ENCODE assay signal across 8 mouse cellular contexts in genomic region chr8:104535378-104535777, GRCm38 (mm10). TPM values are rescaled to one million over a fixed set of nuclear protein-coding genes. Genes with fewer than 3 reads are reported as not detected.
DNase-seq lines count a peak whose midpoint lies in the region; ATAC-seq lines count a peak whose summit lies in the region.

No protein-coding gene starts in this region.

- peak overlapping the region; percentile 55; the same call in 1 of the 2 replicates for H3K4me2 ChIP-seq in kidney, embryonic 14.5 days (replicated peaks; ENCODE audit: low read depth, low read length)

- H3K27ac ChIP-seq in kidney, embryonic 14.5 days (ENCODE audit: low read depth, low read length): no peak overlapping the region
- H3K27ac ChIP-seq in hindbrain, embryonic 10.5 days: no peak overlapping the region
- H3K27ac ChIP-seq in midbrain, embryonic 10.5 days (replicated peaks): no peak overlapping the region

- H3K4me1 ChIP-seq in kidney, embryonic 14.5 days (ENCODE audit: control insufficient read depth, insufficient read depth, low read length): peaks cover 7% of the 10 kb centered on the region; the same call in 1 of the 2 replicates
- H3K4me1 ChIP-seq in hindbrain, embryonic 10.5 days (replicated peaks): peaks cover 28% of the 10 kb centered on the region
- peaks cover 27% of the 10 kb centered on the region for H3K4me1 ChIP-seq in midbrain, embryonic 10.5 days

- no peak for ATAC-seq in kidney, embryonic 14.5 days (ENCODE audit: low FRiP score, low TSS enrichment)
- ATAC-seq in megakaryocyte-erythroid progenitor cell, adult 5-6 weeks (replicated peaks; ENCODE audit: low FRiP score, low TSS enrichment, poor library complexity, severe bottlenecking): no peak; the same call in 1 of the 2 replicates

- H3K27me3 ChIP-seq in kidney, embryonic 14.5 days (ENCODE audit: control insufficient read depth, insufficient read depth, low read length): peaks cover 15% of the 10 kb centered on the region
- peaks cover 36% of the 10 kb centered on the region for H3K27me3 ChIP-seq in hindbrain, embryonic 10.5 days (ENCODE audit: insufficient read depth, poor library complexity, severe bottlenecking)
- peaks cover 41% of the 10 kb centered on the region for H3K27me3 ChIP-seq in midbrain, embryonic 10.5 days (ENCODE audit: low read depth, poor library complexity, severe bottlenecking)

- DNase-seq in kidney, adult 8-10 months: no peak
- peak; percentile 23 for DNase-seq in adipocyte (ENCODE audit: low spot score)
- no peak for DNase-seq in hindbrain, embryonic 10.5 days (ENCODE audit: low spot score)
- DNase-seq in midbrain, embryonic 10.5 days (ENCODE audit: low spot score): no peak
- no peak for DNase-seq in left cerebral cortex, adult 9 months (ENCODE audit: low spot score in 2 of 2)
- DNase-seq in adrenal gland, postnatal 25 days: no peak

- 34% methylated on average over 7 of the region's 7 CpGs for WGBS in kidney, embryonic 14.5 days
- 38% methylated on average over 7 of the region's 7 CpGs for WGBS in hindbrain, embryonic 10.5 days
- 43% methylated on average over 7 of the region's 7 CpGs for WGBS in midbrain, embryonic 10.5 days

- peak overlapping the region; percentile 90; the same call in 1 of the 2 replicates for H3K4me3 ChIP-seq in kidney, embryonic 14.5 days (ENCODE audit: low read length)
- H3K4me3 ChIP-seq in hindbrain, embryonic 10.5 days: peak overlapping the region; percentile 93; the same call in 1 of the 2 replicates
- peak overlapping the region; percentile 96 for H3K4me3 ChIP-seq in midbrain, embryonic 10.5 days

- H3K36me3 ChIP-seq in kidney, embryonic 14.5 days (ENCODE audit: control insufficient read depth, insufficient read depth, low read length): peaks cover under 1% of the 10 kb centered on the region; the same call in 1 of the 2 replicates
- H3K36me3 ChIP-seq in hindbrain, embryonic 10.5 days: peaks cover 13% of the 10 kb centered on the region
- peaks cover 13% of the 10 kb centered on the region for H3K36me3 ChIP-seq in midbrain, embryonic 10.5 days

- H3K9me3 ChIP-seq in kidney, embryonic 14.5 days (ENCODE audit: control insufficient read depth, low read length): no peaks in the 10 kb centered on the region
- no peaks in the 10 kb centered on the region for H3K9me3 ChIP-seq in hindbrain, embryonic 10.5 days
- no peaks in the 10 kb centered on the region for H3K9me3 ChIP-seq in midbrain, embryonic 10.5 days (replicated peaks)

- H3K9ac ChIP-seq in kidney, embryonic 14.5 days (ENCODE audit: low read depth, low read length): no peak overlapping the region

RNA-seq across cellular contexts. Expression of gene Car7, which starts 0.9 kb away (rescaled TPM):
- 1.3 and 1.8 TPM in 2 replicates for polyA plus RNA-seq in kidney, embryonic 14.5 days (2014; fragmentation: Nextera tagmentation; extraction: Ambion mirVana)
- polyA plus RNA-seq in hindbrain, embryonic 10.5 days (2016; fragmentation: Nextera tagmentation; extraction: Ambion mirVana): 0.90 and 1.4 TPM in 2 replicates
- 0.86 and 1.2 TPM in 2 replicates for polyA plus RNA-seq in midbrain, embryonic 10.5 days (2016; fragmentation: Nextera tagmentation; extraction: Ambion mirVana)
- 1.8 TPM in 1 of 2 replicates, not detected in the other for total RNA-seq in megakaryocyte-erythroid progenitor cell, adult 5-6 weeks (2014; fragmentation: Nextera tagmentation)
- 3.6 TPM in 1 of 2 replicates, not detected in the other for total RNA-seq in megakaryocyte-erythroid progenitor cell, adult 5-6 weeks (2017)
- total RNA-seq in adrenal gland, postnatal 25 days (2021): 2.3 and 2.6 TPM in 2 replicates

RNA-seq across cellular contexts. Expression of gene Nae1, which starts 0.9 kb away (rescaled TPM):
- 123 and 129 TPM in 2 replicates for polyA plus RNA-seq in kidney, embryonic 14.5 days (2014; fragmentation: Nextera tagmentation; extraction: Ambion mirVana)
- polyA plus RNA-seq in hindbrain, embryonic 10.5 days (2016; fragmentation: Nextera tagmentation; extraction: Ambion mirVana): 121 and 126 TPM in 2 replicates
- 134 and 139 TPM in 2 replicates for polyA plus RNA-seq in midbrain, embryonic 10.5 days (2016; fragmentation: Nextera tagmentation; extraction: Ambion mirVana)
- total RNA-seq in megakaryocyte-erythroid progenitor cell, adult 5-6 weeks (2014; fragmentation: Nextera tagmentation): 83.2 and 84.8 TPM in 2 replicates
- total RNA-seq in megakaryocyte-erythroid progenitor cell, adult 5-6 weeks (2017): 172 and 193 TPM in 2 replicates
- 39.4 and 43.1 TPM in 2 replicates for total RNA-seq in adrenal gland, postnatal 25 days (2021)

RNA-seq across cellular contexts. Expression of gene Terb1, which starts 25.7 kb away (rescaled TPM):
- polyA plus RNA-seq in kidney, embryonic 14.5 days (2014; fragmentation: Nextera tagmentation; extraction: Ambion mirVana): 0.33 and 0.79 TPM in 2 replicates
- polyA plus RNA-seq in hindbrain, embryonic 10.5 days (2016; fragmentation: Nextera tagmentation; extraction: Ambion mirVana): 0.12 and 0.29 TPM in 2 replicates
- polyA plus RNA-seq in midbrain, embryonic 10.5 days (2016; fragmentation: Nextera tagmentation; extraction: Ambion mirVana): 0.16 and 0.22 TPM in 2 replicates
- total RNA-seq in megakaryocyte-erythroid progenitor cell, adult 5-6 weeks (2014; fragmentation: Nextera tagmentation): not detected in 2 replicates
- total RNA-seq in megakaryocyte-erythroid progenitor cell, adult 5-6 weeks (2017): not detected in 2 replicates
- not detected in 2 replicates for total RNA-seq in adrenal gland, postnatal 25 days (2021)

RNA-seq across cellular contexts. Expression of gene Pdp2, which starts 55.9 kb away (rescaled TPM):
- 15.1 and 18.7 TPM in 2 replicates for polyA plus RNA-seq in kidney, embryonic 14.5 days (2014; fragmentation: Nextera tagmentation; extraction: Ambion mirVana)
- polyA plus RNA-seq in hindbrain, embryonic 10.5 days (2016; fragmentation: Nextera tagmentation; extraction: Ambion mirVana): 12.7 and 13.3 TPM in 2 replicates
- polyA plus RNA-seq in midbrain, embryonic 10.5 days (2016; fragmentation: Nextera tagmentation; extraction: Ambion mirVana): 14.3 and 16.5 TPM in 2 replicates
- 8.6 and 9.5 TPM in 2 replicates for total RNA-seq in megakaryocyte-erythroid progenitor cell, adult 5-6 weeks (2014; fragmentation: Nextera tagmentation)
- total RNA-seq in megakaryocyte-erythroid progenitor cell, adult 5-6 weeks (2017): 10.2 and 10.4 TPM in 2 replicates
- 31.0 and 32.4 TPM in 2 replicates for total RNA-seq in adrenal gland, postnatal 25 days (2021)
